Mouse (Mus musculus): ENCODE measurements around the gene Slc7a6os. TPM values are rescaled to one million over a fixed set of nuclear protein-coding genes. Genes with fewer than 3 reads are reported as not detected.

Gene Slc7a6os
- polyA plus RNA-seq, 1 experiment = 45.1 TPM

- Histone ChIP-seq H3K27ac (ENCODE audit: insufficient read depth, low read length) (no peak overlapping the region), H3K27me3 (ENCODE audit: control insufficient read depth, insufficient read depth, low read length, poor library complexity, severe bottlenecking) (no peaks in the 10 kb centered on the region), H3K9ac (ENCODE audit: low read depth, poor library complexity, severe bottlenecking) (peak overlapping the region; percentile 59), H3K9me3 (replicated peaks; ENCODE audit: control insufficient read depth, insufficient read depth, low read length, poor library complexity, severe bottlenecking) (no peaks in the 10 kb centered on the region), H3K36me3 (ENCODE audit: control insufficient read depth, insufficient read depth, low read length, poor library complexity, severe bottlenecking) (no peaks in the 10 kb centered on the region; the same call in 1 of the 2 replicates), H3K4me1 (ENCODE audit: control insufficient read depth, insufficient read depth, low read length) (no peaks in the 10 kb centered on the region), H3K4me3 (ENCODE audit: low read depth, low read length) (peak overlapping the region; percentile 81)
- TF ChIP-seq EP300 (IDR thresholded peaks at IDR 0.05; ENCODE audit: insufficient read depth, low read depth, low read length) (no peak), CTCF (IDR thresholded peaks at IDR 0.05; ENCODE audit: low read depth, low read length) (no peak), POLR2A (IDR thresholded peaks at IDR 0.05; ENCODE audit: insufficient read depth, low read length) (no peak)
Measured at GRCm38 (mm10) chr8:106151041-106151440, 59.7 kb downstream of the Slc7a6os start.

Other genes starting within 250 kb of the Slc7a6os start
- gene Slc12a4, start 244.8 kb downstream of the Slc7a6os start, polyA plus RNA-seq (2011; ENCODE audit: insufficient read depth, insufficient read length, low read depth, missing spikeins) = 57.1 and 65.1 TPM in 2 replicates
- 0.47 and 0.48 TPM in 2 replicates for gene Dpep3, start 231.5 kb downstream of the Slc7a6os start, polyA plus RNA-seq (2011; ENCODE audit: insufficient read depth, insufficient read length, low read depth, missing spikeins)
- 14.4 and 19.3 TPM in 2 replicates for gene Dus2, start 219.6 kb downstream of the Slc7a6os start, polyA plus RNA-seq (2011; ENCODE audit: insufficient read depth, insufficient read length, low read depth, missing spikeins)
- gene Dpep2nb, start 205.0 kb downstream of the Slc7a6os start, polyA plus RNA-seq (2011; ENCODE audit: insufficient read depth, insufficient read length, low read depth, missing spikeins) = not detected in 2 replicates
- 8.7 and 8.8 TPM in 2 replicates for gene Ddx28, start 199.1 kb downstream of the Slc7a6os start, polyA plus RNA-seq (2011; ENCODE audit: insufficient read depth, insufficient read length, low read depth, missing spikeins)
- 68.9 and 78.3 TPM in 2 replicates for gene Nfatc3, start 152.1 kb downstream of the Slc7a6os start, polyA plus RNA-seq (2011; ENCODE audit: insufficient read depth, insufficient read length, low read depth, missing spikeins)
- gene Esrp2, start 74.0 kb downstream of the Slc7a6os start, polyA plus RNA-seq (2011; ENCODE audit: insufficient read depth, insufficient read length, low read depth, missing spikeins) = 10.8 and 13.2 TPM in 2 replicates
- 18.0 and 19.6 TPM in 2 replicates for gene Pla2g15, start 60.5 kb downstream of the Slc7a6os start, polyA plus RNA-seq (2011; ENCODE audit: insufficient read depth, insufficient read length, low read depth, missing spikeins)
- gene Slc7a6, start 42.1 kb downstream of the Slc7a6os start, polyA plus RNA-seq (2011; ENCODE audit: insufficient read depth, insufficient read length, low read depth, missing spikeins) = 75.7 and 82.1 TPM in 2 replicates
- gene Prmt7, start within 50 bp of the Slc7a6os start, polyA plus RNA-seq (2011; ENCODE audit: insufficient read depth, insufficient read length, low read depth, missing spikeins) = 88.7 and 107 TPM in 2 replicates
- 0.12 and 0.49 TPM in 2 replicates for gene Smpd3, start 127.1 kb upstream of the Slc7a6os start, polyA plus RNA-seq (2011; ENCODE audit: insufficient read depth, insufficient read length, low read depth, missing spikeins)
- 7.1 and 8.0 TPM in 2 replicates for gene Zfp90, start 204.4 kb upstream of the Slc7a6os start, polyA plus RNA-seq (2011; ENCODE audit: insufficient read depth, insufficient read length, low read depth, missing spikeins)